Mouse (Mus musculus): ENCODE data around the gene Elk4.

The Elk4 gene

DNA sequence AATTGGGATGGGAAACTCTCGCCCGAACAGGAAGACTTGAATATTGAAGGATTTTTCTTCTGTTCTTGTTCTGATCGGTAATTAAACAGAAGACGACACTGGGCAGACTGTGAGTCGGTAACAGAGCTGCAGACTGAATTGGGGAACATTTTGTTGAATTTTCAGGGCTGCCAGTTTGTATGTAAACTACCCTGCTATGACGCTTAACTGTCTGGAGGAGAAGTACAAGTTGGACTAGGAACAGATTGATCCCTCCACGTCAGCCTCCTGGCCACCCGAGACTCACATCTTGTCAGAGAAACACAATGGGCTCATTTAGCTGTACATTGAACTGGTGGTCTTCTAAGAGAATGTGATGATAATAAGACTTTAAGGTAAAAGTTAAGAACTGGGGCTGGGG, 5.5 kb downstream of the Elk4 start:
- no peak for DNase-seq (ENCODE audit: low read depth, low spot score)

DNA sequence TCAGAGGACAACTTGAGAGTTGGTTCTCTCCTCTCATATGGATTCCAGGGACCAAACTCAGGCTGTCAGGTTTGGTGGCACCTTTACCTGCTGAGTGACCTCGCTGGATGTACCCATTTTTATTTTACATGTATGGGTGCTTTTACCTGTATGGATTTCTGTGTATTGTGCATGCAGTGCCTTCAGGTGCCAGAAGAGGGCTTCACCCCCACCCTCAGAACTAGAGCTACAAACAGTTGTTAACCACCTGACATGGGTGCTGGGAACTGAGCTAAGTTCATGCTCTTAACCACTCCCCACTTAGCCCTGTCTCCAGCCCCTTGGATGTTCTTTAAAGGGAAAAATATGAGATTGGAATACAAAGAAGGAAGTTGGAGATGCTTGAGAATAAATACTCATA, 7.4 kb downstream of the Elk4 start:
- DNase-seq (ENCODE audit: low read depth, low spot score): peak; percentile 69

DNA sequence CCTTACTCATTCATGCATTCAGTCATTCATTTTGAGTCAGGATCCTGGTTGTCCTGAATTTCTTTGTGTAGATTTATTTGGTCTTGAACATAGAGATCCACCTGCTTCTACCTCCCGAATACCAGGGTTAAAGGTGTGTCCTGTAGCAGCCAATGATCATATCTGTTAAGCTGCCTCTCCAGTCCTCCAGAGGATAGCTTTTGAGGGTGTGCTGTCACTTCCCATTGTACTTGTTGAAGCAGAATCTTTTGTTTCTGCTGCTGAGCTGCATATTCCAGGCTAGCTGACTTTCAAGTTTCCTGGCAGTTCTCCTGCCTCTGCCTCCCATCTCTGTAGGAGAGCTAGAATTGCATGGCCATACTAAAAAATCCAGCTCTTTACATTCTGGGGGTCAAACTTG, 9.3 kb downstream of the Elk4 start:
- no peak for DNase-seq (ENCODE audit: low read depth, low spot score)

DNA sequence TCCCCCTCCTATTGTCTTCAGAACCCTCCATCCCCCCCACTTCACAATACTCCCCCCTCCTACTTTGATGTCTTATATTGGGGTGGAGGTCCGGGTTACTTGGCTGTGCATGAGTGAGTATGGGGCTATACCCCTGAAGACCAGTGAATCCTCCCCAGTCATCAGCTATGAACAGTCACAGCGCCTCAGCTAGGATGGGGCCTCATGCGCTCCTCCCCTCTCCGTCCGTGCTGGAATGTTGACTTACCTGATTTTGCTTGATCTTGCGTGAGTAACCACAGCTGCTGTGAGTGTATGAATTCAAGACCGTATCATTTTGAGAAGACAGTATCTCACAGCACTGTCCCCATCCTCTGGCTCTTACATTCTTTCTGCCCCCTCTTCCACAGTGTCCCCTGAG, 12.5 kb downstream of the Elk4 start:
- no peak for DNase-seq (ENCODE audit: low read depth, low spot score)

DNA sequence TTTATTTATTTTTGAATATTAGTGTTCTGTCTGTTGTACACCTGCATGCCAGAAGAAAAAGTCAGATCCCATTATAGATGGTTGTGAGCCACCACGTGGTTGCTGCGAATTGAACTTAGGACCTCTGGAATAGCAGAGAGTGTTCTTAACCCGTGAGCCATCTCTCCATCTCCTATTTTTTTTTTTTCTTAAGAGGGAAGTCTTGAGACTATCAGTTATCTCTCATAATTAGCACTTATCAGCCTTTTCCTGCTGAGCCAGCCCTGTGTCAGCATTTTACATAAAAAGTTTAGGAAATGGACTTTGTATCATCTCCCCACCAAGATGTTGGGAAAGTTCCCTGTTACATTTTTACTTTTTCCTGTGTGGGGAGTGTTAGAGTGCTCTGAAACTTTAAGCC, 14.7 kb downstream of the Elk4 start:
- no peak for DNase-seq (ENCODE audit: low read depth, low spot score)

DNA sequence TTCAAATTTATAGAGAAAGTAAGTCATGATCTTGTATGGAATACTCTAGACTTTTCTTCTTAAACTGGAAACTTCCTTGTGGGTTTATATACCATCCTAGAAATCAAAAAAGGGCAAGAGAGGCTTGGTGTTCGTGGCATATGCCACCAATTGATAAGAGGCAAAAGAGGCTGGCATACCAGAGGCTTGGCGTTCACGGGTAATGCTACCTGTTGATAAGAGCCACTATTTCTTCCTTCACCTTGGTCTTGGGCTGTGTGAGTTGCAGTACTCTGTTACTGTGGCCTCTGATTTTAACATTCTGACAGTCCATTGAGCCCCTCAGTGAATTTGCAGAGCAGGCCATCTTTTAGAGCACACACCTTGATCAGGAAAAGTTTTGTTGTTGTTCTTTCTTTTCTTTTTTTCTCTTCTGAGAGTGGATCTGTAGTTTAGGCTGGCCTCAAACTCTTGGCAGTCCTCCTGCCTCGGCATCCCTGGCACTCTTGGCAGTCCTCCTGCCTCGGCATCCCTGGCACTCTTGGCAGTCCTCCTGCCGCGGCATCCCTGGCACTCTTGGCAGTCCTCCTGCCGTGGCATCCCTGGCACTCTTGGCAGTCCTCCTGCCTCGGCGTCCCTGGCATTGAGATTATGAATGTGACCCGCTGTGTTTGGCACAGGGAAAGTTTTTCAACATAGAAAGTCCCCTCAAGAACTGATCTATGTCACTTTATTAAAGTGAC, 19.7 kb downstream of the Elk4 start:
- DNase-seq (ENCODE audit: low read depth, low spot score): no peak

DNA sequence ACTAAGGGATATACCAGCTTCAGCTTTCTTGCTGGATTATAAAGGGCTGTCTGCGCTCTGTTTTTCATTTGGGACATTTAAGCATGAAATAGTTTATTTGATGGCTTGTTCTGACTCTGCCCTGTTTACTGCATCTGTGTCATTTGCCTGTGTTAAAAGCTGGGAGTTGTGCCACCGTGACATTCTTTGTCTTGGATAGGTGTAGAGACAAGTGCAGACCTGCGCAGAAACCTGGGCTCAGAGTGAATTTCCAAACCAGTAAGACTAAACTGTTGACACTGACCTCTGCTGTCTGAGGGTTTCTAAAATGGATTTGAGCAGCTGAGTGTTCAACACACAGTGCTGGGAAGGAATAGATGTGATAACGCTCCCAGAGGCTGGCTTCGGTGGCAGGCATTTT, 20.6 kb downstream of the Elk4 start:
- no peak for DNase-seq (ENCODE audit: low read depth, low spot score)

DNA sequence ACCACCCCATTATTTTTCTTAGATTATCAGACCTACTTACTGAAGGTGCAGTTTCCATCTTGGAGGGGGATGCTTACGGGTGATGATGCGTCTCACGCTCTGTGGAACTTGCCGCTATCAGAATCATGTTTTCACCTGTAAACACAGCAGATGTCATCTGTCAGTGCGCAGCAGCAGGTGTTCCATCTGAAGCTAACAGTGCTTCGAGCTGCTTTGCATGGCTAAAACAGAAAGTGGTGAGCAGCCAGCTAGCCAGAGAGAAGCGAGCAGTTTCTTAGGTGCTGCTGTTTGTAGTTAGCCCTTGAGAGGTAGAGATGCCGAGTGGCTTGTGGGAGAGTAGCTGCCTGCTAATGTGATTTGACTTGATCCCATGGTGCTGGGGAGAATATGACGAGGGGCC, 21.0 kb downstream of the Elk4 start:
- DNase-seq (ENCODE audit: low read depth, low spot score): no peak

DNA sequence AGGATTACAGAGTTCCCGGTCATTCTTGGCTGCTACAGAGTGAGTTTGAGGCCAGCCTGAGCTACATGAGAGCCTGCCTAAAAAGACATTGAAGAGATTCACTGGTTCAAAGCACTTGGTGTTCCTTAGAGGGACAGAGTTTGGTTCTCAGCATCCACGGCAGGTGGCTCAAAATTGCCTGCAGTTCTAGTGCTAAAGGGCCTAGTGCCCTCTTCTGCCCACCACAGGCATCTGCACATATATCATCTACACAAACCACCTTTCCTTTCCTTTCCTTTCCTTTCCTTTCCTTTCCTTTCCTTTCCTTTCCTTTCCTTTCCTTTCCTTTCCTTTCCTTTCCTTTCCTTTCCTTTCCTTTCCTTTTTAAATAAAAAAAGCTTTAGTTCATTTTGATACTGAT, 23.2 kb downstream of the Elk4 start:
- DNase-seq (ENCODE audit: low read depth, low spot score): peak; percentile 50

DNA sequence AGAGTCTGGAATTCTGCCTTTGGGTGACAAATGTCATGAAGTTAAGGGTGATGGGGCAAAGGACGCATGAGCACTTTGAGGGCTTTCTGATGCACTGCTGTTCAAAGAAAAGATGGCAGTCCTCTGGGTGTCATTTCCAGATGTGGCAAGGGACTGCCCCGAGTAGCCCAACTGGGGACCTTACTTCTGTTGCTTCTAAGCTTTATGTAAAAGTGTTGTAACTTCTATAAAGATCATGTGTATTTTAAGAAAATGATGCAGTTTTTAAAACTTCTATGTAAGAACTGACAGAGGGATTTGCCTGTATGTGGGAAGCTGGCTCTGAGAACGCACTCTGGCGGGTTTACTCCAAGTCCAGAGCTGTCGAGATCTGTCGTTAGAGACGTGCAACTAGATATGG, 24.8 kb downstream of the Elk4 start:
- no peak for DNase-seq (ENCODE audit: low read depth, low spot score)

DNA sequence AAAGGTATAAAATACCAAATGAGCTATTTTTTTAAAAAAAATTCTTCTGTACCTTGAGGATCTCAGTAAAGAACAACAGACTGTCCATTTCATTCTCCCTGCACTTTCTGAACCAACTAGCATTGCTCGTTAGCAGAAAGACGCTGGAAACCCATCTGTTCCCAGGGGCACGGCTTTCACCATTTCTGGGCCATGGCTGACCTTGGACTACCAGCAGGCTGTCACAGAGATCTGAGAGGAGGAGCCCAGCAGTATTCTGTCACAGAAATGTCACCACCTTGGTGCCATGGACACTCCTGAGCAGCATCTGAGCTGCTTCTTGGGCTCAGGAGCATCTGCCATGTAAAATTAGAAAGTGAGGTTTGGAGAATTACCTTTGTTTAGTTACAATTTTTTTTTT, 30.3 kb downstream of the Elk4 start:
- no peak for DNase-seq (ENCODE audit: low read depth, low spot score)

DNA sequence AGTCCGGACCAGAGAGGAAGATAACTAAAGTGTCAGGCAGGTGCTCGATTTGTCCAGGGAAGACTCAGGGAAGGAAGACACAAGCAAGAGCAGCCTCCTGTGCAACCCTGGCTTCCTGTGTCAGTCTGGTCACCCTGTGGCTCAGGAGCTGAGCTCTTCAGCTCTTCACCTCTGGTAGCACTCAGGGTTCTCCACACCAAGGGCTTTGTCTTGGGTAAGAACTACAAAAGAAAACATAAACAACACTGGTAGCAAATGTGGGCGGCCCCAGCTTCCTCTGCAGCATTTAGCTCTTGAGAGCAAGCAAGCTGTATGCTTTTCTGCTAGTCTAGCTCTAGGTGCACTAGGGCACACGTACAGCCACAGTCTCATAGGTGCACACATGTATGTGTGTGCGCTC, 31.3 kb downstream of the Elk4 start:
- peak; percentile 60 for DNase-seq (ENCODE audit: low read depth, low spot score)

DNA sequence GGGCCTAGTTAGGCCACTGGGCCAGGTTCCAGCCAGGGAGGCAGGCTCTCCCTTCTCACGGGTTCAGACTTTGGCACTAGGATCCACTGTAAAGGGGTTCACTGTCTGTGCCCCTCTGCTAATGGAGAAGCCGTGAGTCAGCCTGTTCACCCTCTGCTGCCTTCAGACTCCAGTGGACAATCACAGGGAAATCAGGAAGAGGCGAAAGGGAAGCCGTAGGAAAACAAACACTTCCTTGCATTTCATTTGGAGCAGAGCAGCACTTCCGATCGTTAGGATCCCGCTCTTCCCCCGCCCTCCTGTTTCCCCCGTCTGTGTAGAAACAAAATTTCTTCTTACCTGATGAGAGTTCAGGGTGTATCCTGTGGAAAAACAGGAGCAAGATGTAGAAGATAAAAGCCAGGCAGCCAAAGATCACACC, 32.8 kb downstream of the Elk4 start:
- no peak for DNase-seq (ENCODE audit: low read depth, low spot score)

DNA sequence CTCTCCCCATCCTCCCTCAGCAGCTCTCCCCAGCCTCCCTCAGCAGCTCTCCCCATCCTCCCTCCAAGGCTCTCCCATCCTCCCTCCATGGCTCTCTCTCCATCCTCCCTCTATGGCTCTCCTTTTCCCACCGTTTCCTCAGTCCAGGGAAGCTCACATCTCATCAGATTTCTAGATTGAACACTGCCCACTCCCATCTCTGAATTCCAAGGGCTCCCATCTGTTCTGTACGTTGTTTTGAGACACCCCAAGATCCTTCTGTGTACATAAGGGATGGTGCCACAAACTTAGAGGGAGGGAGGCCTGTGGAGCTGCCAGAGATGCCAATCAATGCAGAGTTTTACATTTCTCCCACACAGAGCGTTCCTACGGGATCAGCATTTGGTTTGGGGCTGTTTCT, 36.4 kb downstream of the Elk4 start:
- DNase-seq (ENCODE audit: low read depth, low spot score): no peak

DNA sequence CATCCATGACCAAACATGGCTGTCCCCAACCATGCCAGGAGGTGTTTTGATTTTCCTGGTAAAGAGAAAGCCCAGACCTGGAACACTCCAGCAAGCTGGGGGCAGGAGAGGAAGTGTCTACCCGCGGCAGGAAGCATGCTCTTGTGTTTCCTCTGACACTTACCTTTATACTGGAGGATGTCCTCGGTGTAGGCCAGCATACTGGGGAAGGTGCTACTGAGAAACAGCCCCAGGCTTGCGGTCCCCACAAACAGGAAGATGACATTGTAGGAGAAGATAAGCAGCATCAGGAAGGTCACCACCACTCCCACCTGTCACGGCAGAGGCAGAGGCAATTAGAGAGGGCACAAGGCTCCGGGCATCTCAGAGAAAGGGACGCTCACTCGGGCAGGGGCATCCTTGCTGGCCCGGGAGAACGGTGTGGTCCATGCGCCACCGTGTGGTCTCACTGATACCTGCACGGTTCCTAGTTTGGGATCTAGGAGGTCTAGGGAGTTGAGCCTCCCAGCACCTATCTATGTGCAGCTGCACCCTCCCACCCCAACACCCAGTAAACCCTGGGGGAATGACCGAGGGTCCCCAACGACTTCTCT, 38.8 kb downstream of the Elk4 start:
- peak; percentile 84 for DNase-seq (ENCODE audit: low read depth, low spot score)

DNA sequence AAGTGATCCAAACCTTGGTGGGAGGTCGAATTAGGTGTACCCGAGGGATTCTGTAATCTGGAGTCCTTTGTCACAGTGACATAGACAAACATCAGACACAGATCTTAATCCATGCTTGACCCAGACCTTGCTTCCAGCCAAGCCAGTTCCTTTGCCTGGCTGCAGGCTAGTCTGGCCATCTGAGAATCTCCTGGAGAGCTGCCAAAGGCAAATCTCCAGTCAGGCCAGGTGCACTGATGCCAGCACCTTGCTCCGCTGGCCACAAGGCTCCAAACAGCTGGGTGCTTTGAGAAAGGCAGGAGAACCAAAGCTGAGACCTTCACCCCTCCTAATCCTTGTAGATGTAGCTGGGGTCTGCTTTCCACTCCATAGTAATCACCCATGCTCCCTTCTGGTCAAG, 44.3 kb downstream of the Elk4 start:
- no peak for DNase-seq (ENCODE audit: low read depth, low spot score)

DNA sequence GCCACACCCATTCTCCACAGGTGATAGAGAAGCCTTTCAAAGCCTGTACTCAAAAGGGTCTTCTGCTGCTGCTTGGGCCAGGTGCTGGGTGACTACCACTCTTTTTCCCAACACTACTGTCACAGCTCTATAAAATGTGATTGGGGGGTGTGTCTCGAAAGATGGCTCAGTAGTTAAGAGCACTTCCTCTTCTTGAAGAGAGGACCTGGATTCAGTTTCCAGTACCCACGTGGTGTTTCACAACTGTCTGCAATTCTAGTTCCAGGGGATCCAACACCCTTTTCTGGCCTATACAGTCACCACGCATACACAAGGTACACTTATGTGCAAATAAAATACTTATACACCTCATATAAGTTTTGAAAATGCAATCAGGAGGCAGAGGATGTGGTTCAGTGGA, 47.0 kb downstream of the Elk4 start:
- no peak for DNase-seq (ENCODE audit: low read depth, low spot score)

DNA sequence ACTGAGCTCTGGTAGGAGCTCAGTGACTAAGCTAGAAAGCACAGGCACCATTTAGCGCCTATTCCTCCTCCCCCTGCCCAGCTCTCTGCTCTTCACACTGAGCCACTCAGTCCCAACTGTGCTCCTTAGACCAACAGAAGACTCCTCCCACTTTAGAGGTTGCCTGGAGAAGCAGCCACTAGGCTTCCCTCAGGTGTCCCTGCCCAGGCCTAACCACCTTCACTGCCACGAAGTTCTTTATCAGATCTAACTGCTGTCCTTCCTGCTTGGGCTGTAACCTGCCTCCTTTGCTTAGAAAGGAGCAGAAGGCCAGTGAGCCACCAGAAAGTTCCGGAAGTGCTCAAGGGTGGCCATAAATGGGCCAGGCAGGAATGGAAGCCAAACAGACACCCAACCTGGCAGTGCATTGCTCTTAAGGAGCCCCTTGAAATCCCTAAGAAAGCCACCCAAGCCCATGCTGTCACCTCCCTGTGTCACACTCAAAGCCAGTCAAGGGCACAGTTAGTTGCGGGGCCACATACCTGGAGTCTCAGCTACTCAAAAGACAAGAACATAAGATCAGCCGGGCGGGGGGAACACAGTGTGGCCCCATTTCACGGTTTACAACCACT, 47.8 kb downstream of the Elk4 start:
- no peak for DNase-seq (ENCODE audit: low read depth, low spot score)

DNA sequence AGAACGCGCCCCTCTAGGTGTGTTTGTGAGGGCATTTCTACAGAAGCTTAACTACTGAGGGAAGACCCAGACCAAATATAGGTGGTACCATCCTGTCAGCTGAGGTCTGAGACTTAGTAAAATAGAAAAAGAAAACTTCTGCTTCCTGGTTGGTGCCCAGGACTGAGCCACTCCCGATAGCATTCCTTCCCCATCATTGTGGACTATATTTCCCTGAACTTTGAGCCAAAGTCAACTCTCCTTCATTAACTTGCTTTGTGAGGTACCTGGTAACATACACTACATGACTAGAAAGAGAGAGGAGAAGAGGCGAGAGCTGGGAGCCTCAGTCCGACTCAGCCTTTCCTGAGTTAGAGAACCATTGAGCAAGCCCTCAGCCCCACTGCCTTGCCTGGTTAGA, 51.2 kb downstream of the Elk4 start:
- no peak for DNase-seq (ENCODE audit: low read depth, low spot score)

DNA sequence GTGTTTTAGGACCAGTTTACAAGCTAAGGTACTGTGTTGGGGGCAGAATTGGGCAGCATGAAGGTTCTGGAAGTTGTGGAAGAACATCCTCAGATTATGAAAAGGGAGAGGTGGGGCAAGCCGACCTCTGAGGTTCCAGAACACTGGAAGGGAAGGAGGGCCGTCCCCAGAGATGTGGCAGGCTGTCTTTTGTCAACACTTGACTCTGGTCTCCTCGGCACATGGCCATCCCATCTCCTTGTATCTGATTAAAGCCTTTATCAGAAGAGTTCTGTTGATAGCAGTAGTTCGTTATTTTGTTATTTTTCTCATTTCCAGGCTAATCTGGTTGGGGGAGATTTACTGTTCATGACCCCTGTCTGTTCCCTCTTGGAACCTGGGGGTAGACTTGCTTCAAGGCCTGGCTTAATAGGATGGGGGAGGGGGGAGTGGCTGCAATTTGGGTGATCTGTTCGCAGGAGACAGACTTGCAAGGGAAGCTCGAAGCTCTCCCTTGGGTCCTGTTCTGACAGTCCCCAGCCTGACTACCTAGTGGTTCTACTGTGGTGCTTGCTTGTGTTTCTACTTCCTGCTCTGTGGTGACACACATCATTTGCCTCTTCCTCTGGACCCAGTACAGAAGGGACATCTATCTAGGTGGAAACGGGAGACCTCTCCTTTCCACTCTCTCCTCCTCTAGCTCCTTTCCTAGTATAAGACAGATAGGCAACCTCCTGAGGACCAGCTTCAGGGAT, 52.8 kb downstream of the Elk4 start:
- DNase-seq (ENCODE audit: low read depth, low spot score): no peak

DNA sequence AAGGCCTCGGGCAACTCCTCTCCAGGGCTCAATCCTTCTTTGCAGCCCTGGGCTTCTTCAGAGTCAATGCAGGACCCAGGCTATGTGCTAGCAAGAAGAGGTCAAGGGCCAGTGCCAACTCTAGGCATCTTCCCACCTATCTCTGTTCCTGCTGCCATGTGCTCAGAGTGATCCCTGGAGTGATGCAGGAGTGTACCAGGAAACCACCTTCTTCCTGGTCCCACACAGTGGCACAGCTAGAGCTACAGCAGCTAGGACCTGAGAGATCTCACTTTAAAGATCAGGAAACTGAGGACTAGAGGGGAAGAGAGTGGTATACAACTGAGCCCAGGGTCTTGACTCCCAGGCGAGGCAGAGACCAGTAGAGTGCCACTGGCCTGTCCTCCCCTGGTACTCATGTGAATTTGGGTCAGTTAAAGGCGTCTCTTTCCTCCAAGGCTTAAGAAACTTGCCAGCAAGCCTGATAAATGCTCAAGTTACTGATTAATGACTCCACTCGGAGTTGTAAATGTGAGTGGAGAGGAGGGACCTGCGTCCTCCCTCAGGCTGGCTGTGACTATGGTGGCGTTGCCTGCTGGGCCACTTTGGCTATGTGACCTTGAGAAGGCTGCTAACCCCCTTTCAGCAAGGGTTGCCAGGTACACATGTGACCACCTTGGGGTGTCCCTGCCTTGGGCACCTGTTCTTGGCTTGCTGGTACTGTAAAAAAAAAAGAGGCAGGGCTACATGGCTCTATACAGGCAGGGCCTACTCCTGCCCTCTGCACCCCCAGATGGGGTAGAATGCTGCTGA, 54.5 kb downstream of the Elk4 start:
- DNase-seq (ENCODE audit: low read depth, low spot score): no peak

DNA sequence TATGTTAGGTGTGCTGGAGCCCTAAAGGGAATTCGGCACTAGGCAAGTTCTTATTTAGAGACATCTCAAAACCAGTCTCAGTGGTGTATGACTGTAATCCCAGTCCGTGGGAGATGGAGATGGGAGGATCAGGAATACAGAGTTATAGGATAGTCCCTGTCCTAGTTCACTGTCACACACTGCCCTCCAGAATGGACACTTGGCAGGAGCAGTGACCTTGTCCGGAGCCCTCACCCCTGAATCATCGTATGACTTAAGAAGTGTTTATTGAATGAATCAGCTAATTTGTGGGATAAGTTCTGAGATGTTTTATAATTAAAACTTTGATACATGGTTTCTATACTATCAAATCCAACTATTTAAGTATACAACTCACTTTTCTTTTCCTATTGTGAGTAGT, 55.7 kb downstream of the Elk4 start:
- no peak for DNase-seq (ENCODE audit: low read depth, low spot score)

Data from CD4-positive, CD25-positive, alpha-beta regulatory T cell, adult 2 months (primary cell).